Mouse (Mus musculus) megakaryocyte, embryonic 14.5 days (primary cell): ENCODE data around the gene Cwc22.
A peak's percentile ranks its signal among the peaks of the same experiment; 100 is the strongest.

Source experiments
- FLI1 ChIP-seq: IDR thresholded peaks from 2 replicates; pipeline ENCODE4 v1.6.1; 2012; ENCODE audit warnings: low read length, inconsistent platforms, mixed read lengths
- GATA1 ChIP-seq: IDR thresholded peaks from 3 replicates; pipeline ENCODE4 v1.6.1; 2012; ENCODE audit warnings: mixed read lengths, low read length, inconsistent platforms, borderline replicate concordance

GRCm38 (mm10) chr2:77944860-77945595, 1.1 kb downstream of the Cwc22 start:
- TF ChIP-seq GATA1, result no peak
- TF ChIP-seq FLI1, result peak; percentile 5; the same call in 1 of the 2 replicates
